Mouse (Mus musculus) thymus, postnatal 36 days (tissue): ENCODE results near the gene Ercc6.

Experiments
- DNase-seq, 2 experiments: peaks; one replicate each; pipeline ENCODE4 v3.0.0; 2022; ENCODE audit warnings: mixed read lengths in 2 of 2

Gene Ercc6

DNA sequence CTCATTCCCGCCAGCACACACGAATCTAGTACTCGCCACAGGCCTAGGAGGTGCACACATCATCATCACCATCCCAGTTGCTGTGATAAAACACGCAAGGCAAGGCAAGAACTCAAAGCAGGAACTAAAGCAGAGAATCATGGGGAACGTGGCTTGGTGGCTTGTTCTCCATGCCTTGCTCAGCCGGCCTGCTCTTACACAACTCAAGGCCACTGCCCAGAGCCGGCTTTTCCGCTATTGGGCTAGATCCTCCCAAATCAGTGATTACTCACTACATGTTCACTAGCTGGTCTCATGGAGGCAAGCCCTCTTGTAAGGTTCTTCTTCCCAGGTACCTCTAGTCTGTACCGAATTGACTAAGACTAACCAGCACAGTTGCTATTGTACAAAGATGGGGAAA lies 70.4 kb downstream of the Ercc6 start:
- DNase-seq: no peak

DNA sequence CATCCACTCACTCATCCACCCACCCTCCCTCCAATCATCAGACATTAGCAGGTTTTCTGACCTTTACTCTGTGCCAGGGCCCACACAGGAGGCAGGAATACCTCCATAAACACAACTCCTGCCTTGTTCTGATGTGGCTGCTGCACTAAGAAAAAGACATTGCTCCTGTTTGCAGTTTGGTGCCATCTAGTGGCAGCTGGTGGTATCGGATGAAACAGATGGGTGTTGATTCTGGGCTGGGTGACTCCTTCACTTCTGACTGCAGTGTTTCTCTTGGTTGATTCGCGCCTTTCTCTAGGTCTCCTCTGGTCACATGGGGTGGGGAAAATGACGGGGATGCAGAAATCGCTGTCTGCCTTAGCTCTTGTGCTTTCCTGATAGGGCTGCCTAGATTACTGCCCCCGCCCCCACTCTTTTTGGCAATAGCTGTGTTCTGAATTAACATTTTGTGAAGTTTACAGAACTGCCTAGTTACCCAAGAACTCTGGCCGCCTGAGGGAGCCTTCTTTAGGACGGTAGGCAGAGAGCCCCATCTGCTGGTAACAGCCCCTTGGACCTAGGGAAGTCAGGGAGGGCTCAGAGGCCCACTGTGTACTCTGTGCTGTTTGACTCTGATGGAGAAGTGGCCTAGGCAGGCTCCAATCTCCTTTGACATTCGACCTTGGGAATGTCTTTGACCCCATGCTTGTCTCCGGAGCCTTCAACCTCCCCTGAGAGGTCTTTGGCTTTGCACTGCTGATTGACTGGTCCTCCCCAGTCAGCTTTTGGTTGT lies 73.9 kb downstream of the Ercc6 start:
- DNase-seq: peak; percentile 41 to 54

DNA sequence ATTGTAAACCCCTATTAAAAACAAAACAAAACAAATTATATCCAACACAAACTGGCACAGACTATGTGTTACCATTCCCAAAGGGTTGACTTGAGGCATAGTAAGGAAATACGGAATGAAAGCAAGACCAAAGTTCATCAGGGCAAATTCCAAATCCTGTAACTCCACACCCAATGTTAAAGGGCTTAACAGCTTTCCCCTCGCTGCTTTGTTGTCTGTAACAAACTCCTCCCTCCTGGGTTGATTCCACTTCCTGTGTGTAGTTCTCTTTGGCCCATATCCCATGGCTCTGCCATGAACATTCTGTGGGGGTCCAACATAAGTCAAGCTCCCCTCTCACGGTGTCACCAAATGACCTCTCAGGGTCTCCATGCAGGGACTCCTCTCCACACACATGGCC lies 77.1 kb downstream of the Ercc6 start:
- no peak for DNase-seq

DNA sequence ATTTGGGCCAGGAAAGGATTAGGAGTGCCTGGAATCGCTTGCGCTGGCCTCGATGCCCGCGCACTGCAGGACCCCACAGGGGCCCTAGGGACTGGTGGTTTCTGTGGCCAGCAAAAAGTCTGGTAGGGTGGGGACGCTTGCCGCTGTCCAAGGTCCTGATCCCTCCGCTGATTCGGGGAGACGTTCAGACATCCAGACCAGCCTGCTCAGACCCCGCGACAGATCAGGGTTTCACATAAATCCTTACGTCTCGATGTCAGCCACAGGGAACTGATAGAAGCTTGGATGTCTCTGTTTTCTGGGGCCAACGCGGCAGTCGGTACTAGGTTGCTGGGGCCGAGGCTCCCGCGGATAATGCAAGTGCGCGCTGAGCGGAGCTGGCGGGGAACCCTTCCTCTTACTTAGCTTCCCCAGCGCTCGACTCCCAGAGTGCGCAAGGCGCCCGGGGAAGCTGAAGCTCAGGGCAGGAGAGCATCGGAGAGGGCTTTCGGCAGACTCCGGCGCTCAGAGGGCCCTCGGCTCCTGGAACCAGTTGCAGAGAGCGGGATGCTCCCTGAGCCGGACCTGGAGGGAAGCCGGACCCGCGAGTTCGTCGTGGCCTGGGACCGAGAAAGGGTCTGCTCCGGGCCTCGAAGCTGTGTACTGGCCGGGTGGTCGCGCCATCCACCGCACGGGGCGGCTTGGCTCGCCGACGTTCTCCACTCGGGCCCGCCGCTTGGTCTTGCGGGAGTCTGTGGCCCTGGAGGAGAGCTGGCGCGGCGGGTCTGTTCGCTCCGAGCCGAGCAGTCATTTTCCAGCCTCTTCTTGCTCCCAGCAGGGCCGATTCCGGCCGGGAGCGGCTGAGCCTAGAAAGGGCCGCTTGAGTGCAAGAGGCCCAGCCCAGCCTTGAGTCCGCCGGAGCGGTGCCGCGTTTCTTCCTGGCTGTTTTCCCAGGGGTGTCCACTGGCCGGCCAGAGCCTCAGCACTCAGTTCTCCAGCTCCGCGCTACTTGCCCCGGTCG lies 84.2 kb downstream of the Ercc6 start:
- peak; percentile 37 to 50 for DNase-seq

DNA sequence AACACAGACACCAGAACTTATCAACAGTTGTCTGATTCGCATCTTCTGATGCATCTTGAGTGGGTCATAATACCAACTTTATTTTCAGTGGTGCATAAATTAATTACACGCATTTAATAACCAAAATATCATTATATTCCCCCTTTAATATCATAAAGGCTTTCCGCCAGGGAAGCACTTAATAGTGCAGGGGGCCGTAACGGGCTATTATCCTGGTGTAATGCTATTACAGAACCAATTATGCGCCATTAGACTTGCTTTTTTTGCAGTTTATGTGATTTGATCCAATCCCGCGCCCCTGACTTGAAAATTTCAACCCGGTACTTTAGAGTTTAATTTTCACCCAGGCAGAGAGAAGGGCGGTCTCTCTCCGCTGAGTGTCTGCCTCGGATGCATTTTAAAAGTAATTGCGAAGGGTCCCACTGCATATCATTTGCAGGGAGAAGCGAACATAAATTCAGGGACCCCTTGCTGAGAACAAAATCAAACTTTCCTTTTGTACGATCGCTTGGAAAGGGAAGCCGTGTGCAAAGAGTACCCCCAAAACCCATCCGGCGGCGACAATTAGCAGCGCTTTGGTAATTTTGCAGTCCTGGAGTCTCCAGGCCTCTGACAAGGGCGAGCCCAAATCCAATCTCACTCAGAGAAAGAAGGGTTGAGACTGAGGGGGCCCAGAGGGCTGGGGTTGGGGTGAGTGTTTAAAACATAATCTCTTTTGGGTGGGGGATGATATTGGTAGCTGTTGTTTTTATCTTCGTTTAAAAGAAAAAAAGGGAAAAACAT lies 85.3 kb downstream of the Ercc6 start:
- no peak for DNase-seq

DNA sequence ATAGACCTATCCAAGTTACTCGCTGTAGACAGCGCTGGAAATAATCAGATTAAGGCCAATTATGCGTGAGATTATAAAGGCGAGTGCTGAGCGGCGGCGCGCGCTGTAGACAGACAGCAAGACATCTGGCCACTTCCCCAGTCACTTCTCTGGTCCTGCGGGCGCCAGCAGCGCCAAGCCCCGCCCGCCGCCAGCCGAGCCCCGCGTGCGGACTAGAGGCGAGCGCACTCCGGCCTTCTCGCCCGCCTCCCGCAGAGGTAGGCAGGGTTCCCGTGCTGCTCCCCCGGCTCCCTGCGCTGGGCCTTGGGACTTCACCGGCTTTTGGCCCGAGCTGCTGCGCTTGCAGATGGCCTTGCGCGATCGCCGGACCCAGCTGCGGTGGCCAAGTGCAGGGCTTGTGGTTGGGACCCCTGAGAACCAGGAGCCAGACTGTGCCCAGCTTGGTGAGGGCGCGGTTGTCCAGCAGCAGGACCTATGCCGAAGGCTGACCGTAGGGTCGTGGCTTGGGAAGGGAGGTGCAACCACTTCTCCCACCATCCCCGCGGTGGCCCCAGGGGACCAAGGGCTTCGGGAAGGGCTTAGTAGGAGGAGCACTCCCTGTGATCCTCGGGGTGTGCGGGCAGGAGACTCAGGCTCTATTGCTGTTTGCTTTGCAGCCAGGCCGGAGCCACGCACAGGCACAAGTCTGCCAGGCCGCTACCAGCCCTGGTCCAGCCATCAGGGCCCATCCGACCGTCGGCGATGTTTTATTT lies 86.1 kb downstream of the Ercc6 start, which contains the start of gene Prrxl1:
Gene Prrxl1, plus strand, starts transcription at position 118 of the 752 bp plus-strand sequence.
- no peak for DNase-seq

DNA sequence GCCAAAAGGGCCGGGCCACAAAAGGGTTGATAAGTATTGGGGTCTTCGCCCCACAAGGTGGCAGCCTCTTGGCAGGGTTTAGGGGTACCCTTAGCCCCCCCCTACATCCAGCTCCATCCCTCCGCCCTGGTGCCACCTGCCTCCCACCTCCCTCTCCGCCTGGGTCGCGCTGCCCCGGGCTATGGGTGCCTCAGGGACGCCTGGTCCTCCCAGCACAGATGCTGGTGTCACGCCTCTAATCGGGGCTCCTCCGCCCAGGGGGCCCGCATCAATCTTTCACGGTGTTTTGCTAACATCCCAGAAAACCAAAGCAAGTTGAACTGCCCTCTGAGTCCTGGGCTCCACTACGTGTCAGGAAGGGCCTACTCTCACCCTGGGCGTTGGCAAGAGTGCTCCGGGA lies 86.8 kb downstream of the Ercc6 start:
- DNase-seq: no peak

DNA sequence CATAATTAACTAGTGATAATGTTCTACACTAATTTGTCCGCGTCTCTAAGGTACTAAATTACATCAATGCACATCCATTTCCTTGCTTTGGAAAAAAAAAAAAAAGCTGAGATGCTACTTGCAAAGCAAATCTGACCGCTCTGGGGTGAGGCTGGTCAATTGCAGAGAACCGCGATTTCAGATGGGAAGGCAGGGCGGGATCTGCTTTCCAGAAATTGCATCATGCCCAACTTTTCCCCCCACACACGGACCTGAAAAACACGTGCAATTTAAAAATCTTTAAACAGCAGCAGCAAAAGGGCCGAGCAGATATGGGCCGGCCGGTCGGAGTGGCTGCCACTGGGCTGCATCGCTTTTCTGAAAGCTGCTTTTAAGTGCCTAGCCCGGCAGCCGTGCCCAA lies 92.2 kb downstream of the Ercc6 start:
- no peak for DNase-seq

DNA sequence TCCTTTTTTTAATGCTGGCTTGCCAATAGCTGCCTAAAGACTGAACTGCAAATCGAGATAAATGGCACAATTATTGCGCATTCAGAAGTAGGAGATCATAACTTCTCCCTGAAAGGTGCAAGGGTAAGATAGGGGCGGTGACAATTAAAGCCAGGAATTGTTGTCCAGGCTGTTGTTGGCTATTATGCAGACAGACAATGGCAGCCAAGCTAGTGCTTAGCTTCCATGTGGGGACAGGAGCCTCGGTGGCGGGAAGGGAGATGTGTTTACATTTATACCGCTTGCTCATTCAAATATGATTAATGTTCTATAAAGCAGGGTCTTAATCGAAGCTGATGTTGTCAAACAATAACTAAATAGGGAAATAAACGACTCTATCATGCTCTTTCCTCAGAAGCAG lies 93.0 kb downstream of the Ercc6 start:
- no peak for DNase-seq

DNA sequence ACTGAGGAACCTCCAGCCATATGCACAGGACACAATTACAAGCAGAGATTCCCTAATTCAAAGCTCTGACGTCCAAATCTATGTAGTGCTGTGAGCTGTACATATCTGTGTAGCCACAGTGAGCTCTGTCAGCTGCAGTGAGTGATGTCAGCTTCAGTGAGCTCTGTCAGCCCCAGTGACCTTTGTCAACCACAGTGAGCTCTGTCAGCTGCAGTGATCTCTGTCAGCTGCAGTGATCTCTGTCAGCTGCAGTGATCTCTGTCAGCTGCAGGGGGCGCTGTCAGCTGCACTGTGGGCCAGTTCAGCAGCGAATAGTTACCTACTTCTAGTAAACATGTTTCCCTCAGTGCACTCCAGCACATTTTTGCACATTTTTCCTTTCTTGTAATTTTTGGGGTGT lies 96.1 kb downstream of the Ercc6 start:
- DNase-seq: no peak

DNA sequence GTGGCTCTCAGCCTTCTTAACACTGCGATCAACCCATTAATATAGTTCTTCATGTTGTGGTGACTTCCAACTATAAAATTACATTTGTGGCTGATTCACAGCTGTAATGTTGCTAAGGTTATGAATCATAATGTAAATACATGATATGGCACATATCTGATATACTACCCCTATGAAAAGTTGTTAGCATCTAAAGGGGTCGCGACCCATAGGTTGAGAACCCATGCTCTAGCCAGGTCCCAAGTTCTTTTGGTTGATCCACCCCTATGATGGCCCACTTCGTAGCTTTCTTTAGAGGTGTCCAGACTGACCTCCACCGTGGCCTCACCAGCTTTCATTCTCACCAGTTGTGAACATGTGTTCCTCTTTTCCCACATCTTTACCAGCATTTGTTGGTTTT lies 103.9 kb downstream of the Ercc6 start:
- DNase-seq: no peak

DNA sequence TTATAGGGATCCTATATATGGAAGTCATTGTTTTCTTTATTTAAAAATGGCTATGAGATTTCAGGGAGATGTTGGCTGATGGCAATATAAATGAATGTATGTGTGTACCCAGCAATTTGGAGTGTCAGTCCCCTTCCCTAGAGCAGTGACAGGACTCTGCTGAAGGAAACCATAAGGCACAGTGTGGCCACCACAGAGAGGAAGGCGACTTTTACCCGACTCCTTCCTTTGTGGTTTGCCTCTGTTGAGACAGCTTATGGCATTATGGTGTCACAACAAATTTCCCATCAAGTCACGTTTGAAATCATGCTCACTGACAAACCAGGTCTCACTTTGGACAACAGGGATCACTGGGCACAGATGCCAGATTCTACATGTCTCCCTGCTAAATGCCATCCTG lies 110.9 kb downstream of the Ercc6 start:
- no peak for DNase-seq

DNA sequence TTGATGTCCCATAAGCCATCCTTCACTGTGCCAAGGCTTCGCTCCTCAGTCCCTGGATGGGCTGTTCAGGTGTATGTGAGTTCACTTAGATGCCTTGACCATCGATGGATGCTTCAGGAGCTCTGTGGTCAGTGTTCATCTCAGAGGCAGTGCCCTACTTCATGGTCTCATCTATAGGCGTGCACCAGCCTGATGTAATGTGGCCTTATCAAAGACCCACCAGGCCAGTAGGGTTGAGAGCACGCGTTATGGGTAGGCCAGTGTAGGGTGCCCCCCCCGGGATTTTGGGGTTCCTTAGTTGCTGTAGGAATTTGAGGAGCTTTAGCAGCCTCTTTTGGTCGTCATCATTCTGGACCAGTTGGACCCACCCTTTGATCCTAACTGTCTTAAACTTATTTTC lies 111.5 kb downstream of the Ercc6 start:
- no peak for DNase-seq

DNA sequence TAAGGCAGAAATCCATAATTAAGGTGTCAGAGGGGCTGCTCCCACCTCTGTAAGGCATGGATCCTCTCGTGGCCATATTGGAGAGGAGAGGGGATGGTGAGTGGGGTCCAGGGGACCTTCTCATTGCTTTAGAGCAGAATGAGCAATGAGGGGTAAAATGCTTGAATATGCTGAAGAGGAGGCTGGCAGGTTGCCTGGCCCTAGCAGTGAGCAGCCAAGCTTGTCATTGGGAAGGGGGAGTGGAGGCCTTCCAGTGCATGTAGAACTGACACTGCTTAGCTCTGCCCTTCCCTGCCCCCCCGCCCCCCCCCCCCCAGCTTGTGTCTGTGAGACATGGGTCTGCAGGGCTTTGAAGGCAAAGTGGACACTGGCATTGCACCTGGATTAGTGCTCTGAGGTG lies 114.0 kb downstream of the Ercc6 start:
- DNase-seq: no peak

DNA sequence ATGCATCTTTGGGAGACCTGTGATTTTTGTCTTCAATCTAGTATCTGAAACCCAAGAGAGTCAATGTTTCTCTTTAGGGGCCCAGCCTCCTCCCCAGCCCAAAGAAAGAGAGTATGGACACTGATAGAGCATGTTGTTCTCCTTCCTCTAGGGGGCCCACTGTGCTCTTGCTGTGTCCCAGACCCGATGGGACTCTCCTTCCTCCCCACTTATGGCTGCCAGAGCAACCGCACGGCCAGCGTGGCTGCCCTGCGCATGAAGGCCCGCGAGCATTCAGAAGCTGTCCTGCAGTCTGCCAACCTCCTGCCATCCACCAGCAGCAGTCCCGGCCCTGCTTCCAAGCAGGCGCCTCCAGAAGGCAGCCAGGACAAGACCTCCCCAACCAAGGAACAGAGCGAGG lies 115.3 kb downstream of the Ercc6 start:
- no peak for DNase-seq
